Mouse (Mus musculus): ENCODE results near the gene Rnf169. TPM values are rescaled to one million over a fixed set of nuclear protein-coding genes. Genes with fewer than 3 reads are reported as not detected.

The Rnf169 gene
- polyA plus RNA-seq, 1 experiment from 2014 or later, result 5.5 TPM

DNA sequence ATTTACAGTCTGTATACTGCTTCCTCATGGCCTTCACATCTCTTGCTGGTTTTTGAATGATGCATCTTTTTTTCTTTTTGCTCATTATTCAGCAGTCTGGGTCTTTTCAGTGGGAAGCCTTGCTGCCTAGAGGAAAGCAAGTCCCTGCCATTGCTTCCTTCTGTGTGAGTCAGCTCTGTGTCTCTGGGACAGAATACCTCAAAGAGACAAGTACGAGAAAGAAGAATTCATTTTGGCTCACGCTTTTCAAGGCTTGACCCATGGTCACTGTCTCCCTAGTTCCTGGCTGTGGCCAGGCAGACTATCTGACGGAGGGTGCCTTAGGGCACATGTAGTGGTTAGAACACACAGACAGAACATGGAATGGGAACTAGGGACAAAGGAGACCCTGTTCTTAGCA, 86.3 kb downstream of the Rnf169 start:
- no peak overlapping the region for H3K27ac ChIP-seq (ENCODE audit: low read length)
- peaks cover 6% of the 10 kb centered on the region for H3K4me1 ChIP-seq (replicated peaks; ENCODE audit: control insufficient read depth, insufficient read depth, low read length)
- no peaks in the 10 kb centered on the region for H3K9me3 ChIP-seq (ENCODE audit: control insufficient read depth, low read length)
- no peak overlapping the region for H3K4me3 ChIP-seq (replicated peaks; ENCODE audit: low read length)
- H3K4me2 ChIP-seq (ENCODE audit: low read length), result no peak overlapping the region
- 82% methylated on average over 3 of the region's 3 CpGs for WGBS
- ATAC-seq, result no peak
- H3K9ac ChIP-seq (replicated peaks; ENCODE audit: low read depth, low read length), result no peak overlapping the region
- no peaks in the 10 kb centered on the region for H3K27me3 ChIP-seq (replicated peaks; ENCODE audit: control insufficient read depth, insufficient read depth, low read length)
- H3K36me3 ChIP-seq (ENCODE audit: control insufficient read depth, insufficient read depth), result no peaks in the 10 kb centered on the region

DNA sequence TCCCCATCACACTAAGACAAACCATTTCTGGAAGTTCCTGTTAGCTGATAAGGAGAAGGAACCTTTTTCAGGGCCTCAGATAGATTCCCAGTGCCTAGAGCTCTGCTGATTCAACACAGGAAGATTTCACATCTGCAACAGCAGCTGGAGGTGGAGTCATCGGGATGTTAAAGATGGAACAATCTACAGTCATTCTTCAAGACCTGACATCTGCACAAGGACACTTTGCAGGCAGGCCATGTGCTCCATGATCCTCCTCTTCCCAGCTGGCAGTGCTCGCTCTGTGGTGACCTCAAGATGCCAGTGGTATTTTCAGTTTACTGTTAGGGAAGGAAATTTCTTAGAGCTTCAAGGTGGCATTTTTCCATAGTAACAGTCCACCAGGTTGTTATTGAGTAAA, 87.9 kb downstream of the Rnf169 start:
- ATAC-seq, result no peak
- Histone ChIP-seq H3K36me3 (ENCODE audit: control insufficient read depth, insufficient read depth) (no peaks in the 10 kb centered on the region), H3K4me3 (replicated peaks; ENCODE audit: low read length) (no peak overlapping the region), H3K27ac (ENCODE audit: low read length) (no peak overlapping the region), H3K4me1 (replicated peaks; ENCODE audit: control insufficient read depth, insufficient read depth, low read length) (peaks cover 6% of the 10 kb centered on the region), H3K4me2 (ENCODE audit: low read length) (no peak overlapping the region), H3K27me3 (replicated peaks; ENCODE audit: control insufficient read depth, insufficient read depth, low read length) (no peaks in the 10 kb centered on the region), H3K9ac (replicated peaks; ENCODE audit: low read depth, low read length) (no peak overlapping the region), H3K9me3 (ENCODE audit: control insufficient read depth, low read length) (no peaks in the 10 kb centered on the region)
- 93% methylated on average over 2 of the region's 2 CpGs for WGBS

DNA sequence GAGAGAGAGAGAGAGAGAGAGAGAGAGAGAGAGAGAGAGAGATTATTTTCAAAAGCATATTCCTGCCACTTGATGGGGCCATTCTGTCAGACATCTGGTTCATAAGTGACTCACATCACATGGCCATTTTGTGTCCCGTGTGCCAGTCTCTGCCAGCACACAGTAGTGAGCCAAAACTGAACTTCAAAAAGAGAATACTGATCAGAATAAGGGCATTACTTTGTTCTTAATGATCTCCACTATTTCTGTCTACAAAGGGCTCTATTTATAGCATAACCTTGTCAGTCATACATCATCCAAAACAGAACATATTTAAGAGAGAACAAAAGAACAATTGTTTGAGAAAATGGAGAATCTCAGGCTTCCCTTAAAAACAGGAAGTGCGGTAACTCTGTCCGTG, 88.8 kb downstream of the Rnf169 start:
- no peak overlapping the region for H3K4me2 ChIP-seq (ENCODE audit: low read length)
- H3K9me3 ChIP-seq (ENCODE audit: control insufficient read depth, low read length), result no peaks in the 10 kb centered on the region
- H3K4me3 ChIP-seq (replicated peaks; ENCODE audit: low read length), result no peak overlapping the region
- no peaks in the 10 kb centered on the region for H3K36me3 ChIP-seq (ENCODE audit: control insufficient read depth, insufficient read depth)
- peaks cover 6% of the 10 kb centered on the region for H3K4me1 ChIP-seq (replicated peaks; ENCODE audit: control insufficient read depth, insufficient read depth, low read length)
- H3K27me3 ChIP-seq (replicated peaks; ENCODE audit: control insufficient read depth, insufficient read depth, low read length), result no peaks in the 10 kb centered on the region
- ATAC-seq, result no peak
- no peak overlapping the region for H3K9ac ChIP-seq (replicated peaks; ENCODE audit: low read depth, low read length)
- WGBS, result 71% methylated on average over 3 of the region's 3 CpGs
- no peak overlapping the region for H3K27ac ChIP-seq (ENCODE audit: low read length)

DNA sequence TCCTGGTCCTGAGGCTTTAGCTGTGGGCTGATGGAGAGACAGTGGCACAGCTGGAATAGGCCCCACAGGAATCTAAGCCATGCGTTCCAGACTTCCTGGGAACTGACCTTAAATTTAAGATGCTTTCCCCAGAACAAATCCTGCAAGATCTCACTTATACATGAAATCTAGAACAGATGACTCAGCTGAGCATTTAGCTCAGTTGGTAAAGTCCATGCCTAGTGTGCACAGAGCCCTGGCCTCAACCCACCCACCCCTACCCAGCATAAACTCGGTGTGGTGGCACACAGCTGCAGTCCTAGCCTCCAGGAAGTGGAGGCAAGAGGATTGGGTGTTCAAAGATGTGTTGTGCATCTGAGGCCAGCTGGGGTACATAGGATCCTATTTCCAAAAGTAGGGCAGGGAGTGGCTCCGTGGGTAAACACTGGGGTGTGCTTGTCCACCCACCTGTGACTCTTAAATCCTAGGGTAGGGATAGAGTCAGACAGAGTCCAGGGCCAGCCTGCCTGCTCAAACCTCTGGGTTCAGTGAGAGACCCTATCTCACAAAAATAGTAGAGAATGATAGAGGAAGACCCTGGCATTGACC, 90.0 kb downstream of the Rnf169 start:
- no peaks in the 10 kb centered on the region for H3K9me3 ChIP-seq (ENCODE audit: control insufficient read depth, low read length)
- H3K36me3 ChIP-seq (ENCODE audit: control insufficient read depth, insufficient read depth), result no peaks in the 10 kb centered on the region
- 85% methylated on average over 3 of the region's 3 CpGs for WGBS
- no peak overlapping the region for H3K27ac ChIP-seq (ENCODE audit: low read length)
- no peak overlapping the region for H3K4me3 ChIP-seq (replicated peaks; ENCODE audit: low read length)
- H3K4me2 ChIP-seq (ENCODE audit: low read length), result no peak overlapping the region
- no peaks in the 10 kb centered on the region for H3K27me3 ChIP-seq (replicated peaks; ENCODE audit: control insufficient read depth, insufficient read depth, low read length)
- H3K4me1 ChIP-seq (replicated peaks; ENCODE audit: control insufficient read depth, insufficient read depth, low read length), result peaks cover 5% of the 10 kb centered on the region
- no peak overlapping the region for H3K9ac ChIP-seq (replicated peaks; ENCODE audit: low read depth, low read length)
- ATAC-seq, result no peak

DNA sequence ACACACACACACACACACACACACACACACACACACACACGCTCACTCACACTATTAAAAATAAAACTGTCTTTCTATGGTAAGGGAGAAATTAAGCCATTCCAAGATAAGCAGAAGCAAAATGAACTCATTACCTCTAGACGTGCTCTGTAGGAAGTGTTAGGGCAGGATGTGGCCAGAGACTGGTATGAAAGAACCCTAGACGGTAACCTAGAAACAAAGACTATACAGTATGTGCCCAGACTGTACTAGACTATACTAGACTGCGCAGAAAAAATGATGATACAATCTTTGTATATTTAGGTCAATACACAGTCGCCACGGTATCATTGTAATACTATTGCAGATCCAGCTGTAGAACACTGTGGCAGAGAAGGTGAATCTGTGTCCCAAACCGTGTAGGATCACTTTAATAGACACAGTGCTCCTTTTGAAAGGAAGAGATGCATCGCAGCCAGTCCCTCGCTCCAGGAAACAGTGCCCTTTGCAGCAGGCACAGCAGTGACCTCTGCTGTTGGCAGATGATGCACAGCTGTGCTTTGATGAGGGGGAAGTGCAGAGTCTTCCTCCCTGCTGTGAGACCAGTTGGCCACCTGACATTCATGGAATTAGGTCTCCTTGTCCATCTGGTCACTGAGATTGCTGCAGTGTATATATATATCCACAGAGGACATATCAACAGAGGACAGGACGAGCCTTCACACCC, 90.9 kb downstream of the Rnf169 start:
- no peak overlapping the region for H3K4me2 ChIP-seq (ENCODE audit: low read length)

DNA sequence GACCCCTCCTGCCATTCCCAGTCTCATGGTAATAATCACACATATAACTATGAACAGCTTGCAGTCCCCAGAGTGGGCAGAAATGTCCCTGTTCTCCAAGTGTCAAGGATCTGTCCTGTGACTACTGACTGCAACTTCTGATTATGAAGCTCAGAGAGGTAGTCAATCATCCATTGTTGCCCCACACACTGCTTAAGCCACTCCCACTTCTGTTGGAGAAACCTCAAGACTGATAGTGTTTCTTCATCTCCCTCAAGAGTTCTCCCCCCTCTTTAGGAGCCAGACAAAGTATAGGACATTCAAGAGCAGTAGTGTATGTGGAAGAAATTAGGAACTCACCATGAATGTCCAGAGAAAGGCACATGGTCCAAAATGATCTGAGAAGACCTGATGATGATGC, 92.5 kb downstream of the Rnf169 start:
- no peaks in the 10 kb centered on the region for H3K27me3 ChIP-seq (replicated peaks; ENCODE audit: control insufficient read depth, insufficient read depth, low read length)
- ATAC-seq, result no peak
- no peak overlapping the region for H3K4me3 ChIP-seq (replicated peaks; ENCODE audit: low read length)

More for the DNA sequence above, 90.9 kb downstream of the Rnf169 start:
- no peak overlapping the region for H3K9ac ChIP-seq (replicated peaks; ENCODE audit: low read depth, low read length)
- no peaks in the 10 kb centered on the region for H3K27me3 ChIP-seq (replicated peaks; ENCODE audit: control insufficient read depth, insufficient read depth, low read length)
- 52% methylated on average over 10 of the region's 10 CpGs for WGBS
- no peaks in the 10 kb centered on the region for H3K36me3 ChIP-seq (ENCODE audit: control insufficient read depth, insufficient read depth)
- no peak overlapping the region for H3K4me3 ChIP-seq (replicated peaks; ENCODE audit: low read length)
- H3K4me1 ChIP-seq (replicated peaks; ENCODE audit: control insufficient read depth, insufficient read depth, low read length), result no peaks in the 10 kb centered on the region
- H3K27ac ChIP-seq (ENCODE audit: low read length), result no peak overlapping the region
- ATAC-seq, result no peak
- H3K9me3 ChIP-seq (ENCODE audit: control insufficient read depth, low read length), result no peaks in the 10 kb centered on the region

DNA sequence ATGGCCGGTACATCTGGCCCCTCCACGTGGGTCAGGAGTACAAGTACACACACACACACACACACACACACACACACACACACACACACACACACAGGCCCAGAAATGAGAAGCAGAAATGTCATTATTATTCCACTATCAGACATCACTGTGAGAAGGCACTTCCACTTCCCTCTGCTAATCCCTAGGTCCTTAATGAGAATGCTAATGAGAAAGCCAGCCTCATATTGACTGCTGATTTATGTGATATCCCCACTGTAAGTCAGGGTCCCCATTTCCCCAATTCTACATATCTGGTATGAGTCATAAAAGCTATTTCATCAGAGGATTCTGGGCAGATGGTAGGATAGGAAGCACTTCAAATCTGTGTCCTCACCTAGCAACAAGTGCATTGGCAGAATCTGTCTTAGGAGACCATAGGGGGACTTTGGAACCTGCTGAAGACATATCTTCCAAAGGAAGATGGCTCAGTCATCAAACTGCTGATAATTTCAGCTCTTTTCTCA, 93.0 kb downstream of the Rnf169 start:
- ATAC-seq, result no peak
- H3K4me2 ChIP-seq (ENCODE audit: low read length), result no peak overlapping the region

More for the DNA sequence above, 92.5 kb downstream of the Rnf169 start:
- Histone ChIP-seq H3K9me3 (ENCODE audit: control insufficient read depth, low read length) (no peaks in the 10 kb centered on the region), H3K4me1 (replicated peaks; ENCODE audit: control insufficient read depth, insufficient read depth, low read length) (no peaks in the 10 kb centered on the region), H3K9ac (replicated peaks; ENCODE audit: low read depth, low read length) (no peak overlapping the region), H3K27ac (ENCODE audit: low read length) (no peak overlapping the region), H3K4me2 (ENCODE audit: low read length) (no peak overlapping the region), H3K36me3 (ENCODE audit: control insufficient read depth, insufficient read depth) (no peaks in the 10 kb centered on the region)

DNA sequence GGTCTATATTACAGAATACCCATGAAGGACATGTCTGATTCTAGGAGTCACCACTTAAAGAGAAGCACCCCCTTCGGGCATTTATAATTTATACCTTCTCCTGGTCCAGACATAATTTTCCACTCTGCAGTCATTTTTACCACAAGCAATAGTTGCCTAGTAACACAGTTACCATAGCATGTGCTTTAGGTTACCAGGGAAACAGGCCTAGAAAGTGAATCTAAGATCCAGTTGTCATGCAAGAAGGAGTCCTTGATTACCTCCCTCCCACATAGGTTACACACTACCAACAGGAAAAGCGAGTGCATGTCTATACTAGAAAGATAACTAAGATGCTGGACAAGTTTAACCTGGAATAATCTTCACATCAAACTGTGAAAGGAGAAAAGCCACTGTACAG, 102.0 kb downstream of the Rnf169 start:
- Histone ChIP-seq H3K36me3 (ENCODE audit: control insufficient read depth, insufficient read depth) (no peaks in the 10 kb centered on the region), H3K4me1 (replicated peaks; ENCODE audit: control insufficient read depth, insufficient read depth, low read length) (no peaks in the 10 kb centered on the region), H3K9ac (replicated peaks; ENCODE audit: low read depth, low read length) (no peak overlapping the region), H3K27ac (ENCODE audit: low read length) (no peak overlapping the region), H3K27me3 (replicated peaks; ENCODE audit: control insufficient read depth, insufficient read depth, low read length) (no peaks in the 10 kb centered on the region), H3K9me3 (ENCODE audit: control insufficient read depth, low read length) (no peaks in the 10 kb centered on the region), H3K4me3 (replicated peaks; ENCODE audit: low read length) (no peak overlapping the region), H3K4me2 (ENCODE audit: low read length) (no peak overlapping the region)
- WGBS, result 75% methylated on average over 2 of the region's 2 CpGs
- peak; percentile 72; the same call in 1 of the 2 replicates for ATAC-seq

More for the DNA sequence above, 93.0 kb downstream of the Rnf169 start:
- no peak overlapping the region for H3K4me3 ChIP-seq (replicated peaks; ENCODE audit: low read length)
- no peaks in the 10 kb centered on the region for H3K27me3 ChIP-seq (replicated peaks; ENCODE audit: control insufficient read depth, insufficient read depth, low read length)
- no peaks in the 10 kb centered on the region for H3K4me1 ChIP-seq (replicated peaks; ENCODE audit: control insufficient read depth, insufficient read depth, low read length)
- 74% methylated on average over 2 of the region's 2 CpGs for WGBS
- H3K27ac ChIP-seq (ENCODE audit: low read length), result no peak overlapping the region
- H3K9ac ChIP-seq (replicated peaks; ENCODE audit: low read depth, low read length), result no peak overlapping the region
- no peaks in the 10 kb centered on the region for H3K36me3 ChIP-seq (ENCODE audit: control insufficient read depth, insufficient read depth)
- no peaks in the 10 kb centered on the region for H3K9me3 ChIP-seq (ENCODE audit: control insufficient read depth, low read length)

DNA sequence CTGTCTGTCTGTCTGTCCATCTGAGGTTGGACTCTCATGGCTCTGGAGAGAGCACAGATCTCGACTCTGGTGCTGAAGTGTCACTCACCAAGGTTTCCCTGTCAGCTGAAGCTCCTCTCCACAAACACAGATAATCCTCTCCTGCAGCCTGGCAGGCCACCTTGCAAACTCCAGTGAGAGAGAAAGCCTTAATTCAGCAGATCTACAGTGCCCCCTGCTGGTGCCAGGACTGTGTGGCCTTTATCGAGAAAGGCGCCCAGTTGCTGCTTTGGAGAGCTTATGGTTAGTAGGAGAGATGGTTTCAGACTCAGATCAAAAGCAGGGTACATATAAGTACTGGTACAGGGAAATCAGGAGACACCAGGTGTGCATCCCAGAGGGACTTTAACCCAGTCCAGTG, 103.9 kb downstream of the Rnf169 start:
- no peak overlapping the region for H3K4me3 ChIP-seq (replicated peaks; ENCODE audit: low read length)
- H3K9me3 ChIP-seq (ENCODE audit: control insufficient read depth, low read length), result no peaks in the 10 kb centered on the region
- no peaks in the 10 kb centered on the region for H3K4me1 ChIP-seq (replicated peaks; ENCODE audit: control insufficient read depth, insufficient read depth, low read length)
- WGBS, result 2% methylated on average over 3 of the region's 3 CpGs
- 0 out of 2 replicates have a peak, but pooled peaks have one; percentile 20 for ATAC-seq
- no peaks in the 10 kb centered on the region for H3K27me3 ChIP-seq (replicated peaks; ENCODE audit: control insufficient read depth, insufficient read depth, low read length)
- H3K9ac ChIP-seq (replicated peaks; ENCODE audit: low read depth, low read length), result no peak overlapping the region
- H3K4me2 ChIP-seq (ENCODE audit: low read length), result no peak overlapping the region
- no peak overlapping the region for H3K27ac ChIP-seq (ENCODE audit: low read length)
- no peaks in the 10 kb centered on the region for H3K36me3 ChIP-seq (ENCODE audit: control insufficient read depth, insufficient read depth)
